In the genomic region with DNA sequence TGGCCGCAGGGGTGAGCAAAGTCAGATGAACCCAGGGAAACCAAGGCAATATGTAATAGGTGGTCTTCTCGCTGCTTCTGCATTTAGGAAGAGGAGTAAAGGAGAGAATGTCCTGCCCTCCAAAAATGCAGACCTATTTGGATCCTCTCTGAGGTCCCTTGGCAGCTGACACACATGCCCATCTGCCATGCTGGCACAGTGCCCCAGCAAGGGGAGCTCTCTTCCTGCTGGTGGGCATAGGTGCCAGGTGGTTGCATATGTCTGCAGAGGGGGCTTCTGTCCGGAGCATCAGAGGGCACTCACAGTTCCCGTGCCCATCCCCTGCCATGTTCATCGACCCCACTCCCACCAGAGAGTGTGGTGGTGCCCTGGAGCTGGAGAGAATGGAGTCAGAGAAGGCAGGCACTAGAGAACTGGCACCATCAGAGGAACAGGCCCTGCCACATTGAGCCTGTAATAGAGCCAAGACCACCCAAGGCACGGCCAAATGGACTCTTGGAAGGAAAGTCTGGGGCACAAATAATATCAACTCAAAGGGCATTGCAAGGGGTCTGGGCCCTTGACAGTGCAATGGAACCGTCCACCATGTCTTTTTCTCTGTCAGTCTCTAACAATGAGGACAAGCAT, we compare ENCODE assay signal across 14 mouse cellular contexts.
DNase-seq lines count a peak whose midpoint lies in the region; ATAC-seq lines count a peak whose summit lies in the region.
"Had no signal": no experiment of that assay in that cellular context is flagged by ENCODE, and none has a peak within 500 bp of the region (broad histone marks: within the 10 kb centered on the region; RNA-seq: fewer than 3 reads in every experiment).

No protein-coding gene starts in this region.

- no peaks in the 10 kb centered on the region for H3K36me3 ChIP-seq in forebrain, embryonic 15.5 days
- H3K36me3 ChIP-seq in forebrain, embryonic 11.5 days (ENCODE audit: control insufficient read depth, insufficient read depth, low read length): no peaks in the 10 kb centered on the region
- no peaks in the 10 kb centered on the region for H3K36me3 ChIP-seq in midbrain, embryonic 14.5 days (ENCODE audit: control insufficient read depth, insufficient read depth, low read length)
- H3K36me3 ChIP-seq in midbrain, embryonic 16.5 days (ENCODE audit: control insufficient read depth, insufficient read depth, low read length): no peaks in the 10 kb centered on the region
- H3K36me3 ChIP-seq: limb, embryonic 10.5 days had no signal

- no peak for DNase-seq in forebrain, embryonic 11.5 days (ENCODE audit: low spot score)
- peak; percentile 39 for DNase-seq in midbrain, embryonic 14.5 days
- DNase-seq in cerebellum, postnatal 4 days (ENCODE audit: low spot score in 2 of 2): peak; percentile 52 to 91
- DNase-seq in gastrocnemius, postnatal 36 days: no peak
- no peak for DNase-seq in ovary, postnatal 36 days (ENCODE audit: low spot score)
- DNase-seq in spleen, postnatal 10 days (ENCODE audit: low spot score in 2 of 2): no peak
- DNase-seq: gastrocnemius, postnatal 25 days; kidney, postnatal 36 days; liver, postnatal 0 days; right cerebral cortex, postnatal 4 days had no signal

- no peak overlapping the region for H3K27ac ChIP-seq in forebrain, embryonic 15.5 days (replicated peaks)
- no peak overlapping the region for H3K27ac ChIP-seq in forebrain, embryonic 11.5 days (ENCODE audit: low read depth, low read length)
- H3K27ac ChIP-seq in midbrain, embryonic 14.5 days (replicated peaks; ENCODE audit: low read depth, low read length): no peak overlapping the region
- no peak overlapping the region for H3K27ac ChIP-seq in midbrain, embryonic 16.5 days (ENCODE audit: low read length)
- H3K27ac ChIP-seq: limb, embryonic 10.5 days; stomach, postnatal 0 days had no signal

- intact Hi-C loops in gastrocnemius, postnatal 36 days (cut with DNase I): no loop called here

- no peak overlapping the region for H3K4me2 ChIP-seq in forebrain, embryonic 15.5 days (replicated peaks)
- no peak overlapping the region for H3K4me2 ChIP-seq in forebrain, embryonic 11.5 days (ENCODE audit: low read depth, low read length, severe bottlenecking)
- H3K4me2 ChIP-seq in midbrain, embryonic 14.5 days (ENCODE audit: low read length): no peak overlapping the region
- no peak overlapping the region for H3K4me2 ChIP-seq in midbrain, embryonic 16.5 days (ENCODE audit: low read length)

- H3K9ac ChIP-seq in forebrain, embryonic 15.5 days (replicated peaks): no peak overlapping the region
- H3K9ac ChIP-seq in forebrain, embryonic 11.5 days (ENCODE audit: low read length): no peak overlapping the region
- no peak overlapping the region for H3K9ac ChIP-seq in midbrain, embryonic 14.5 days (replicated peaks; ENCODE audit: low read length)
- no peak overlapping the region for H3K9ac ChIP-seq in midbrain, embryonic 16.5 days (ENCODE audit: low read depth, low read length)
- H3K9ac ChIP-seq: liver, postnatal 0 days had no signal

- H3K4me3 ChIP-seq in forebrain, embryonic 15.5 days: no peak overlapping the region
- H3K4me3 ChIP-seq in forebrain, embryonic 11.5 days (ENCODE audit: low read depth, low read length): no peak overlapping the region
- H3K4me3 ChIP-seq in midbrain, embryonic 14.5 days (replicated peaks; ENCODE audit: low read depth, low read length): no peak overlapping the region
- H3K4me3 ChIP-seq in midbrain, embryonic 16.5 days (ENCODE audit: low read depth, low read length): no peak overlapping the region
- H3K4me3 ChIP-seq: limb, embryonic 10.5 days had no signal

- H3K4me1 ChIP-seq in forebrain, embryonic 15.5 days: peaks cover 19% of the 10 kb centered on the region
- no peaks in the 10 kb centered on the region; the same call in 1 of the 2 replicates for H3K4me1 ChIP-seq in forebrain, embryonic 11.5 days (replicated peaks; ENCODE audit: control insufficient read depth, insufficient read depth, low read length)
- H3K4me1 ChIP-seq in midbrain, embryonic 14.5 days (ENCODE audit: control insufficient read depth, insufficient read depth, low read length): peaks cover 14% of the 10 kb centered on the region; the same call in 1 of the 2 replicates
- peaks cover 10% of the 10 kb centered on the region; the same call in 1 of the 2 replicates for H3K4me1 ChIP-seq in midbrain, embryonic 16.5 days (ENCODE audit: control insufficient read depth, insufficient read depth, low read length)

- peak; percentile 66 for ATAC-seq in forebrain, embryonic 15.5 days (replicated peaks)
- no peak for ATAC-seq in forebrain, embryonic 11.5 days (replicated peaks; ENCODE audit: low FRiP score)
- ATAC-seq in midbrain, embryonic 14.5 days (ENCODE audit: low FRiP score, low TSS enrichment): no peak
- ATAC-seq in midbrain, embryonic 16.5 days: no peak

- no peaks in the 10 kb centered on the region for H3K27me3 ChIP-seq in forebrain, embryonic 15.5 days
- no peaks in the 10 kb centered on the region for H3K27me3 ChIP-seq in forebrain, embryonic 11.5 days (ENCODE audit: control insufficient read depth, insufficient read depth, low read length)
- no peaks in the 10 kb centered on the region for H3K27me3 ChIP-seq in midbrain, embryonic 14.5 days (ENCODE audit: control insufficient read depth, insufficient read depth, low read length)
- H3K27me3 ChIP-seq in midbrain, embryonic 16.5 days (ENCODE audit: control insufficient read depth, insufficient read depth, low read depth, low read length): no peaks in the 10 kb centered on the region

- WGBS in forebrain, embryonic 15.5 days: 59% methylated on average over 7 of the region's 7 CpGs
- whole genome bisulfite sequencing in forebrain, embryonic 11.5 days: 74% methylated on average over 7 of the region's 7 CpGs
- WGBS in midbrain, embryonic 14.5 days: 81% methylated on average over 7 of the region's 7 CpGs
- WGBS in midbrain, embryonic 16.5 days: 74% methylated on average over 7 of the region's 7 CpGs

- H3K9me3 ChIP-seq in forebrain, embryonic 15.5 days: no peaks in the 10 kb centered on the region
- H3K9me3 ChIP-seq in forebrain, embryonic 11.5 days (ENCODE audit: control insufficient read depth, low read length): no peaks in the 10 kb centered on the region
- H3K9me3 ChIP-seq in midbrain, embryonic 14.5 days (ENCODE audit: control insufficient read depth, low read length): no peaks in the 10 kb centered on the region
- H3K9me3 ChIP-seq in midbrain, embryonic 16.5 days (replicated peaks; ENCODE audit: control insufficient read depth, low read length, poor library complexity, severe bottlenecking): no peaks in the 10 kb centered on the region
- H3K9me3 ChIP-seq: limb, embryonic 10.5 days had no signal

Comparison
In these comparisons a context has a peak if more than half of its experiments do, and no peak if none do; other contexts are left out.
1. DNase-seq: peak in midbrain, embryonic 14.5 days (single experiment) and cerebellum, postnatal 4 days (2 of 2); none in forebrain, embryonic 11.5 days (single experiment), gastrocnemius, postnatal 36 days (0 of 2), ovary, postnatal 36 days (single experiment) and spleen, postnatal 10 days (0 of 2).